Mouse (Mus musculus): ENCODE measurements around the gene Creb3l2. TPM values are rescaled to one million over a fixed set of nuclear protein-coding genes. Genes with fewer than 3 reads are reported as not detected.
"Not testable (repeated sequence)": the region's sequence is repeated elsewhere in the genome, so short reads cannot be mapped to it uniquely, and the experiment has no call there.

Gene Creb3l2
- polyA plus RNA-seq, 1 experiment from 2014 or later, result 3.2 TPM

GRCm38 (mm10) chr6:37385602-37386285 is 56.2 kb downstream of the Creb3l2 start:
- no peaks in the 10 kb centered on the region for H3K9me3 ChIP-seq (ENCODE audit: control insufficient read depth, low read length)
- no peak overlapping the region for H3K4me3 ChIP-seq (replicated peaks; ENCODE audit: low read depth, low read length)
- H3K27me3 ChIP-seq (ENCODE audit: control insufficient read depth, insufficient read depth, low read length), result no peaks in the 10 kb centered on the region
- no peaks in the 10 kb centered on the region for H3K4me1 ChIP-seq (ENCODE audit: control insufficient read depth, insufficient read depth, low read length)
- DNase-seq, result no peak
- no peak for ATAC-seq (ENCODE audit: low FRiP score, low TSS enrichment)
- H3K9ac ChIP-seq (replicated peaks; ENCODE audit: low read length), result no peak overlapping the region
- H3K36me3 ChIP-seq (ENCODE audit: control insufficient read depth, insufficient read depth, low read length), result no peaks in the 10 kb centered on the region
- no peak overlapping the region for H3K27ac ChIP-seq (replicated peaks; ENCODE audit: low read depth, low read length)
- 88% methylated on average over 2 of the region's 2 CpGs for WGBS
- H3K4me2 ChIP-seq (ENCODE audit: low read length), result no peak overlapping the region

- ATAC-seq (ENCODE audit: low FRiP score, low TSS enrichment), result no peak
- no peak overlapping the region for H3K4me3 ChIP-seq (replicated peaks; ENCODE audit: low read depth, low read length)
- H3K9me3 ChIP-seq (ENCODE audit: control insufficient read depth, low read length), result no peaks in the 10 kb centered on the region
- no peaks in the 10 kb centered on the region for H3K27me3 ChIP-seq (ENCODE audit: control insufficient read depth, insufficient read depth, low read length)
- WGBS, result 90% methylated on average over 6 of the region's 6 CpGs
- no peak overlapping the region for H3K9ac ChIP-seq (replicated peaks; ENCODE audit: low read length)
- H3K27ac ChIP-seq (replicated peaks; ENCODE audit: low read depth, low read length), result no peak overlapping the region
- H3K4me2 ChIP-seq (ENCODE audit: low read length), result no peak overlapping the region
- DNase-seq, result no peak
- H3K4me1 ChIP-seq (ENCODE audit: control insufficient read depth, insufficient read depth, low read length), result no peaks in the 10 kb centered on the region
- no peaks in the 10 kb centered on the region for H3K36me3 ChIP-seq (ENCODE audit: control insufficient read depth, insufficient read depth, low read length)
Measured at GRCm38 (mm10) chr6:37382761-37383160, 59.2 kb downstream of the Creb3l2 start.

GRCm38 (mm10) chr6:37377836-37378580 is 63.9 kb downstream of the Creb3l2 start:
- no peak for ATAC-seq (ENCODE audit: low FRiP score, low TSS enrichment)
- Histone ChIP-seq H3K27me3 (ENCODE audit: control insufficient read depth, insufficient read depth, low read length) (no peaks in the 10 kb centered on the region), H3K9me3 (ENCODE audit: control insufficient read depth, low read length) (no peaks in the 10 kb centered on the region), H3K4me2 (ENCODE audit: low read length) (no peak overlapping the region), H3K9ac (replicated peaks; ENCODE audit: low read length) (no peak overlapping the region), H3K4me1 (ENCODE audit: control insufficient read depth, insufficient read depth, low read length) (0 out of 2 replicates have a peak, but pooled peaks cover 4% of the 10 kb centered on the region), H3K4me3 (replicated peaks; ENCODE audit: low read depth, low read length) (no peak overlapping the region), H3K27ac (replicated peaks; ENCODE audit: low read depth, low read length) (no peak overlapping the region), H3K36me3 (ENCODE audit: control insufficient read depth, insufficient read depth, low read length) (no peaks in the 10 kb centered on the region)
- WGBS, result 85% methylated on average over 12 of the region's 12 CpGs
- DNase-seq, result no peak

- H3K4me3 ChIP-seq (replicated peaks; ENCODE audit: low read depth, low read length); H3K27ac ChIP-seq (replicated peaks; ENCODE audit: low read depth, low read length); H3K27me3 ChIP-seq (ENCODE audit: control insufficient read depth, insufficient read depth, low read length); H3K9ac ChIP-seq (replicated peaks; ENCODE audit: low read length); H3K4me1 ChIP-seq (ENCODE audit: control insufficient read depth, insufficient read depth, low read length); DNase-seq; H3K36me3 ChIP-seq (ENCODE audit: control insufficient read depth, insufficient read depth, low read length); H3K9me3 ChIP-seq (ENCODE audit: control insufficient read depth, low read length); H3K4me2 ChIP-seq (ENCODE audit: low read length); ATAC-seq (ENCODE audit: low FRiP score, low TSS enrichment): not testable (repeated sequence)
- WGBS, result 88% methylated on average over 3 of the region's 3 CpGs
Measured at GRCm38 (mm10) chr6:37377387-37377786, 64.6 kb downstream of the Creb3l2 start.

- WGBS, result 46% methylated on average over 10 of the region's 10 CpGs
- no peaks in the 10 kb centered on the region for H3K9me3 ChIP-seq (ENCODE audit: control insufficient read depth, low read length)
- H3K27ac ChIP-seq (replicated peaks; ENCODE audit: low read depth, low read length), result no peak overlapping the region
- no peaks in the 10 kb centered on the region for H3K27me3 ChIP-seq (ENCODE audit: control insufficient read depth, insufficient read depth, low read length)
- 0 out of 2 replicates have a peak, but pooled peaks cover 4% of the 10 kb centered on the region for H3K4me1 ChIP-seq (ENCODE audit: control insufficient read depth, insufficient read depth, low read length)
- H3K4me3 ChIP-seq (replicated peaks; ENCODE audit: low read depth, low read length), result no peak overlapping the region
- no peak overlapping the region for H3K4me2 ChIP-seq (ENCODE audit: low read length)
- no peak overlapping the region for H3K9ac ChIP-seq (replicated peaks; ENCODE audit: low read length)
- ATAC-seq (ENCODE audit: low FRiP score, low TSS enrichment) (no peak), DNase-seq (peak; percentile 46)
- H3K36me3 ChIP-seq (ENCODE audit: control insufficient read depth, insufficient read depth, low read length), result no peaks in the 10 kb centered on the region
Measured at GRCm38 (mm10) chr6:37375452-37375851, 66.5 kb downstream of the Creb3l2 start.

GRCm38 (mm10) chr6:37371341-37371740 is 70.6 kb downstream of the Creb3l2 start:
- ATAC-seq (ENCODE audit: low FRiP score, low TSS enrichment) (no peak), DNase-seq (no peak)
- no peaks in the 10 kb centered on the region for H3K36me3 ChIP-seq (ENCODE audit: control insufficient read depth, insufficient read depth, low read length)
- H3K9me3 ChIP-seq (ENCODE audit: control insufficient read depth, low read length), result no peaks in the 10 kb centered on the region
- WGBS, result 83% methylated on average over 7 of the region's 7 CpGs
- no peak overlapping the region for H3K4me3 ChIP-seq (replicated peaks; ENCODE audit: low read depth, low read length)
- no peak overlapping the region for H3K4me2 ChIP-seq (ENCODE audit: low read length)
- H3K4me1 ChIP-seq (ENCODE audit: control insufficient read depth, insufficient read depth, low read length), result 0 out of 2 replicates have a peak, but pooled peaks cover 4% of the 10 kb centered on the region
- no peak overlapping the region for H3K9ac ChIP-seq (replicated peaks; ENCODE audit: low read length)
- H3K27ac ChIP-seq (replicated peaks; ENCODE audit: low read depth, low read length), result no peak overlapping the region
- no peaks in the 10 kb centered on the region for H3K27me3 ChIP-seq (ENCODE audit: control insufficient read depth, insufficient read depth, low read length)

- Histone ChIP-seq H3K27me3 (ENCODE audit: control insufficient read depth, insufficient read depth, low read length) (no peaks in the 10 kb centered on the region), H3K4me1 (ENCODE audit: control insufficient read depth, insufficient read depth, low read length) (no peaks in the 10 kb centered on the region), H3K4me3 (replicated peaks; ENCODE audit: low read depth, low read length) (no peak overlapping the region), H3K27ac (replicated peaks; ENCODE audit: low read depth, low read length) (no peak overlapping the region), H3K9me3 (ENCODE audit: control insufficient read depth, low read length) (no peaks in the 10 kb centered on the region), H3K36me3 (ENCODE audit: control insufficient read depth, insufficient read depth, low read length) (no peaks in the 10 kb centered on the region), H3K9ac (replicated peaks; ENCODE audit: low read length) (no peak overlapping the region), H3K4me2 (ENCODE audit: low read length) (no peak overlapping the region)
- WGBS, result 89% methylated on average over 12 of the region's 12 CpGs
- ATAC-seq (ENCODE audit: low FRiP score, low TSS enrichment) (no peak), DNase-seq (no peak)
Measured at GRCm38 (mm10) chr6:37370566-37370965, 71.4 kb downstream of the Creb3l2 start.

- WGBS, result 88% methylated on average over 6 of the region's 6 CpGs
- ATAC-seq (ENCODE audit: low FRiP score, low TSS enrichment) (no peak), DNase-seq (no peak)
- Histone ChIP-seq H3K36me3 (ENCODE audit: control insufficient read depth, insufficient read depth, low read length) (no peaks in the 10 kb centered on the region), H3K27ac (replicated peaks; ENCODE audit: low read depth, low read length) (no peak overlapping the region), H3K4me3 (replicated peaks; ENCODE audit: low read depth, low read length) (no peak overlapping the region), H3K4me1 (ENCODE audit: control insufficient read depth, insufficient read depth, low read length) (no peaks in the 10 kb centered on the region), H3K27me3 (ENCODE audit: control insufficient read depth, insufficient read depth, low read length) (no peaks in the 10 kb centered on the region), H3K4me2 (ENCODE audit: low read length) (no peak overlapping the region), H3K9me3 (ENCODE audit: control insufficient read depth, low read length) (no peaks in the 10 kb centered on the region), H3K9ac (replicated peaks; ENCODE audit: low read length) (no peak overlapping the region)
Measured at GRCm38 (mm10) chr6:37369750-37370149, 72.2 kb downstream of the Creb3l2 start.

GRCm38 (mm10) chr6:37368281-37368680 is 73.7 kb downstream of the Creb3l2 start:
- DNase-seq (no peak), ATAC-seq (ENCODE audit: low FRiP score, low TSS enrichment) (no peak)
- no peaks in the 10 kb centered on the region for H3K9me3 ChIP-seq (ENCODE audit: control insufficient read depth, low read length)
- no peaks in the 10 kb centered on the region for H3K36me3 ChIP-seq (ENCODE audit: control insufficient read depth, insufficient read depth, low read length)
- H3K27me3 ChIP-seq (ENCODE audit: control insufficient read depth, insufficient read depth, low read length), result no peaks in the 10 kb centered on the region
- no peak overlapping the region for H3K4me3 ChIP-seq (replicated peaks; ENCODE audit: low read depth, low read length)
- WGBS, result 87% methylated on average over 13 of the region's 13 CpGs
- H3K27ac ChIP-seq (replicated peaks; ENCODE audit: low read depth, low read length), result no peak overlapping the region
- H3K4me1 ChIP-seq (ENCODE audit: control insufficient read depth, insufficient read depth, low read length), result no peaks in the 10 kb centered on the region
- no peak overlapping the region for H3K4me2 ChIP-seq (ENCODE audit: low read length)
- no peak overlapping the region for H3K9ac ChIP-seq (replicated peaks; ENCODE audit: low read length)

Data from midbrain, embryonic 14.5 days (tissue).